Mouse (Mus musculus) C2C12 (cell line): Measurements from ENCODE around the gene Gm5862.
"Not testable (repeated sequence)": the region's sequence is repeated elsewhere in the genome, so short reads cannot be mapped to it uniquely, and the experiment has no call there.

Experiments
- CTCF ChIP-seq: IDR thresholded peaks from one replicate; pipeline ENCODE4 v1.5.1; 2011; ENCODE audit not compliant: control insufficient read depth, insufficient read depth, insufficient read length
- MYOD1 ChIP-seq: IDR thresholded peaks from one replicate; pipeline ENCODE4 v1.6.1; 2011; ENCODE audit warnings: low read depth; ENCODE audit not compliant: control insufficient read depth, insufficient read length
- MYOG ChIP-seq: IDR thresholded peaks from one replicate; pipeline ENCODE4 v1.6.1; 2011; ENCODE audit not compliant: control insufficient read depth, insufficient read length; ENCODE audit errors: extremely low read depth

- not testable (repeated sequence) for TF ChIP-seq MYOG, CTCF, MYOD1
Measured at GRCm38 (mm10) chr5:26039458-26039857, 16.7 kb upstream of the Gm5862 start, which contains the start of gene Speer4a.
